Mouse (Mus musculus) liver, embryonic 14.5 days (tissue): ENCODE measurements around the gene Tmem184b.

Source experiments
- CTCF ChIP-seq: IDR thresholded peaks from 2 replicates; pipeline ENCODE4 v1.5.1; 2016; ENCODE audit warnings: antibody characterized with exemption, low read depth, control low read depth
- EP300 ChIP-seq: IDR thresholded peaks from 2 replicates; pipeline ENCODE4 v1.6.1; 2016; ENCODE audit warnings: antibody characterized with exemption, low read depth

- TF ChIP-seq CTCF: no peak
- TF ChIP-seq EP300: no peak
Observed at GRCm38 (mm10) chr15:79388171-79388570, 15.2 kb downstream of the Tmem184b start.
